Mouse (Mus musculus) C2C12 (cell line): ENCODE results near the gene Arhgef9.

Source experiments
- CEBPB ChIP-seq: IDR thresholded peaks from one replicate; pipeline ENCODE4 v1.6.1; 2011; ENCODE audit warnings: low read depth, mild to moderate bottlenecking, control low read depth, moderate library complexity
- CTCF ChIP-seq: IDR thresholded peaks from one replicate; pipeline ENCODE4 v1.5.1; 2011; ENCODE audit not compliant: control insufficient read depth, insufficient read depth, insufficient read length
- MAX ChIP-seq: IDR thresholded peaks from one replicate; pipeline ENCODE4 v1.6.1; 2011; ENCODE audit warnings: mild to moderate bottlenecking, control low read depth
- MYOG ChIP-seq: IDR thresholded peaks from one replicate; pipeline ENCODE4 v1.6.1; 2011; ENCODE audit not compliant: control insufficient read depth, insufficient read length; ENCODE audit errors: extremely low read depth
- USF1 ChIP-seq: IDR thresholded peaks from one replicate; pipeline ENCODE4 v1.6.1; 2011; ENCODE audit warnings: low read depth, mild to moderate bottlenecking, control low read depth, moderate library complexity

GRCm38 (mm10) chrX:95165671-95166127 is 31.0 kb downstream of the Arhgef9 start:
- TF ChIP-seq MYOG = no peak
- no peak for TF ChIP-seq CTCF
- TF ChIP-seq USF1 = no peak
- TF ChIP-seq MAX = no peak
- no peak for TF ChIP-seq CEBPB
